In the genomic region with DNA sequence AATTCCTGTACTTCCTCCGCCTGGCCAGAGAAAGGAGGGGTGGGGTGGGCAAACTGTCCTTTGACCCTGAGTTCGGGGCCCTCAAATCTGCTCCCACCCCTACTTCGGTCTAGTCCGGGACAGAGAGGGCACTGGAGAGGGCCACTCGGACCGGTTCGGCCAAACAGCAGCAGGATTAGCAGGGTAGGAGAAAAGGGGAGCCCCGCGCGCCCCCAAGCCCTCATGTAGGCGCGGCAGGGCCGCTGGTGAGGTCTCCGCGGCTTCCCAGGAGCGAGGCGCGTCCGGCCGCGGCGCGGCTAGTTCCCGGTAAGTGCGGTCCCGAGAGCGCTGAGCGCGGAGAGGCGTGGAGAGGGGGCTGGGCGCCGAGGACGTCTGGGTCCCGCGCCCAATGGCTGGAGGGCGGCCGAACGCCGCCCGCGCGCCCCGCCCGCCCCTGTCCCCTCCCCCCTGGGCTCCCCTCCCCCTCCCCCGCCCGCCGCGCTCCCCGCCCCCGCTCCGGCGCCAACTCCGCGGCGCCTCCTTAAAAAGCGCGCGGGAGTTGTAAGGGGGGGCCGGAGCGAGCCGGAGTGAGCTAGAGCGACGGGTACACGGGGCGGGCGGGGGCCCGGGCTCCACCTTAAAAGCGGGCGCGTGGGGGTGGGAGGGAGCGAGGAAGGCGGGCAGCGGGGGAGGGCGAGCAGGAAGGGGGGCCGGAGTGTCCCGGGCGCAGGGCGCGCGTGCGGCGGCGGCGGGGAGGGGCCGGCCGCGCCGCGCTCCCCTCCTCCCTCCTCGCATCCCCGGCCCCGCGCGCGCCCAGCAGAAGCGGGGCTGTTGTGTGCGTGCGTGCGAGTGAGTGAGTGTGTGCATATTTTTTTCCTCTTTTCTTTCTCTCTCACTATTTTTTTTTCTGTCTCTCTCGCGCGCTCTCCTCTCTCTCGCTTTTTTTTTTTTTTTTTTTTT, we compare ENCODE assay signal across 8 mouse cellular contexts. TPM values are rescaled to one million over a fixed set of nuclear protein-coding genes. Genes with fewer than 3 reads are reported as not detected.
DNase-seq lines count a peak whose midpoint lies in the region; ATAC-seq and TF ChIP-seq lines count a peak whose summit lies in the region.

No protein-coding gene starts in this region.

- H3K4me3 ChIP-seq in gastrocnemius, adult 2 months: peak overlapping the region; percentile 93
- peak overlapping the region; percentile 82 for H3K4me3 ChIP-seq in hindbrain, embryonic 16.5 days (ENCODE audit: low read length)

- peak; percentile 77 for ATAC-seq in hindbrain, embryonic 16.5 days
- peak; percentile 74 for ATAC-seq in megakaryocyte progenitor cell, adult 5-6 weeks (replicated peaks; ENCODE audit: poor library complexity)

- H3K4me1 ChIP-seq in hindbrain, embryonic 16.5 days (ENCODE audit: control insufficient read depth, insufficient read depth, low read depth, low read length): peaks cover 15% of the 10 kb centered on the region

- under 1% methylated on average over 40 of the region's 103 CpGs for WGBS in hindbrain, embryonic 16.5 days

- H3K36me3 ChIP-seq in hindbrain, embryonic 16.5 days (ENCODE audit: control insufficient read depth, insufficient read depth, low read length): peaks cover 4% of the 10 kb centered on the region; the same call in 1 of the 2 replicates

- intact Hi-C loops in gastrocnemius, adult 2 months (cut with DNase I): no loop called here
- intact Hi-C loops in left cerebral cortex, postnatal 14 days (cut with DNase I): no loop called here

- H3K4me2 ChIP-seq in hindbrain, embryonic 16.5 days (ENCODE audit: low read length): peak overlapping the region; percentile 87

- H3K27ac ChIP-seq in gastrocnemius, adult 2 months: peak overlapping the region; percentile 98
- peak overlapping the region; percentile 93 for H3K27ac ChIP-seq in hindbrain, embryonic 16.5 days (ENCODE audit: low read depth, low read length)

- H3K27me3 ChIP-seq in hindbrain, embryonic 16.5 days (replicated peaks; ENCODE audit: control insufficient read depth, insufficient read depth, low read length): no peaks in the 10 kb centered on the region; the same call in 1 of the 2 replicates

- peak; percentile 95 for DNase-seq in adipocyte (ENCODE audit: low spot score)
- DNase-seq in cerebellum, postnatal 4 days (ENCODE audit: low spot score in 2 of 2): peak; percentile 56 to 74
- DNase-seq in gastrocnemius, adult 2 months: peak; percentile 97
- DNase-seq in left cerebral cortex, postnatal 14 days (ENCODE audit: low spot score in 2 of 2): peak; percentile 73 to 76
- peak; percentile 90 to 91 for DNase-seq in right cerebral cortex, postnatal 10 days (ENCODE audit: low spot score in 2 of 2)
- DNase-seq in urinary bladder, postnatal 10 days (ENCODE audit: low spot score): peak; percentile 66

- H3K9ac ChIP-seq in hindbrain, embryonic 16.5 days (ENCODE audit: low read depth, low read length): peak overlapping the region; percentile 87

- TF ChIP-seq CTCF in gastrocnemius, adult 2 months (IDR thresholded peaks at IDR 0.05): no peak

- no peaks in the 10 kb centered on the region for H3K9me3 ChIP-seq in hindbrain, embryonic 16.5 days (ENCODE audit: control insufficient read depth, low read length)

RNA-seq across cellular contexts. Expression of gene Samd1, which starts 0.6 kb away (rescaled TPM):
- total RNA-seq in gastrocnemius, adult 2 months (2021): 10 to 100 TPM; 15.1 to 19.8 TPM
- polyA plus RNA-seq in hindbrain, embryonic 16.5 days (2015; fragmentation: Nextera tagmentation; extraction: Ambion mirVana): 5.9 and 6.2 TPM in 2 replicates
- total RNA-seq in left cerebral cortex, postnatal 14 days (2021): 10 to 100 TPM; 51.3 to 52.0 TPM
- 54.3 and 64.6 TPM in 2 replicates for total RNA-seq in megakaryocyte progenitor cell, adult 5-6 weeks (2015)
- total RNA-seq in megakaryocyte progenitor cell, adult 5-6 weeks (2017): 45.7 and 57.0 TPM in 2 replicates

RNA-seq across cellular contexts. Expression of gene 1700067K01Rik, which starts 4.5 kb away (rescaled TPM):
- total RNA-seq in gastrocnemius, adult 2 months (2021): under 1 TPM in 1 of 2 experiments, not detected in 1; 0.48 TPM
- polyA plus RNA-seq in hindbrain, embryonic 16.5 days (2015; fragmentation: Nextera tagmentation; extraction: Ambion mirVana): 0.90 and 0.94 TPM in 2 replicates
- total RNA-seq in left cerebral cortex, postnatal 14 days (2021): under 1 TPM; 0.40 to 0.57 TPM
- total RNA-seq in megakaryocyte progenitor cell, adult 5-6 weeks (2015): 0.67 TPM in 1 of 2 replicates, not detected in the other
- 0.37 and 2.0 TPM in 2 replicates for total RNA-seq in megakaryocyte progenitor cell, adult 5-6 weeks (2017)

RNA-seq across cellular contexts. Expression of gene 2210011C24Rik, which starts 15.1 kb away (rescaled TPM):
- total RNA-seq in gastrocnemius, adult 2 months (2021): 1 to 10 TPM; 1.5 to 2.1 TPM
- 1.1 TPM in 2 replicates for polyA plus RNA-seq in hindbrain, embryonic 16.5 days (2015; fragmentation: Nextera tagmentation; extraction: Ambion mirVana)
- total RNA-seq in left cerebral cortex, postnatal 14 days (2021): 1 to 10 TPM; 1.4 to 2.1 TPM
- not detected in 2 replicates for total RNA-seq in megakaryocyte progenitor cell, adult 5-6 weeks (2015)
- total RNA-seq in megakaryocyte progenitor cell, adult 5-6 weeks (2017): not detected in 2 replicates

RNA-seq across cellular contexts. Expression of gene Prkaca, which starts 24.0 kb away (rescaled TPM):
- 100 to 1,000 TPM; 137 to 165 TPM for total RNA-seq in gastrocnemius, adult 2 months (2021)
- polyA plus RNA-seq in hindbrain, embryonic 16.5 days (2015; fragmentation: Nextera tagmentation; extraction: Ambion mirVana): 202 and 254 TPM in 2 replicates
- total RNA-seq in left cerebral cortex, postnatal 14 days (2021): 100 to 1,000 TPM; 268 to 280 TPM
- 23.8 and 24.8 TPM in 2 replicates for total RNA-seq in megakaryocyte progenitor cell, adult 5-6 weeks (2015)
- total RNA-seq in megakaryocyte progenitor cell, adult 5-6 weeks (2017): 22.4 and 24.0 TPM in 2 replicates

RNA-seq across cellular contexts. Expression of gene Palm3, which starts 24.4 kb away (rescaled TPM):
- total RNA-seq in gastrocnemius, adult 2 months (2021): under 1 TPM in 1 of 2 experiments, not detected in 1; 0.31 TPM
- 9.6 and 11.3 TPM in 2 replicates for polyA plus RNA-seq in hindbrain, embryonic 16.5 days (2015; fragmentation: Nextera tagmentation; extraction: Ambion mirVana)
- 1 to 10 TPM; 3.5 to 3.8 TPM for total RNA-seq in left cerebral cortex, postnatal 14 days (2021)
- total RNA-seq in megakaryocyte progenitor cell, adult 5-6 weeks (2015): not detected in 2 replicates
- not detected in 2 replicates for total RNA-seq in megakaryocyte progenitor cell, adult 5-6 weeks (2017)

Comparison
In these comparisons a context has a peak if more than half of its experiments do, and no peak if none do; other contexts are left out.
1. Peak in every context shown above with its lines: DNase-seq, ATAC-seq, H3K4me3 ChIP-seq and H3K27ac ChIP-seq.